Mouse (Mus musculus) kidney, adult 2 months (tissue): ENCODE data around the gene Exosc2.

ENCODE experiments used
- CTCF ChIP-seq: fragments of 200-500 bp; conservative IDR thresholded peaks from 2 replicates; pipeline ENCODE4 v1.5.1; 2011; ENCODE audit warnings: low read depth, mild to moderate bottlenecking, control low read depth, low read length, moderate library complexity, mixed read lengths; ENCODE audit not compliant: insufficient read depth, insufficient read length
- POLR2A ChIP-seq: fragments of 200-500 bp; IDR thresholded peaks from one replicate; pipeline ENCODE4 v1.6.1; 2011; ENCODE audit warnings: low read depth, low read length, control low read depth

- TF ChIP-seq POLR2A (no peak), CTCF (no peak)
Observed at GRCm38 (mm10) chr2:31724730-31725490, 54.4 kb downstream of the Exosc2 start.
